Mouse (Mus musculus): ENCODE results near the gene C5ar2. TPM values are rescaled to one million over a fixed set of nuclear protein-coding genes. Genes with fewer than 3 reads are reported as not detected.

C5ar2 gene
- polyA plus RNA-seq, 1 experiment = 0.04 TPM

GRCm38 (mm10) chr7:16207076-16207475 lies 36.9 kb downstream of the C5ar2 start:
- Histone ChIP-seq H3K4me1 (peaks cover 89% of the 10 kb centered on the region), H3K4me3 (replicated peaks) (peak overlapping the region; percentile 73), H3K27me3 (replicated peaks) (no peaks in the 10 kb centered on the region), H3K36me3 (replicated peaks; ENCODE audit: low read length) (peaks cover 84% of the 10 kb centered on the region), H3K9me3 (no peaks in the 10 kb centered on the region)
- TF ChIP-seq GATA1 (IDR thresholded peaks at IDR 0.05; ENCODE audit: borderline replicate concordance, low read length) (no peak), FLI1 (IDR thresholded peaks at IDR 0.05; ENCODE audit: low read length) (no peak)

GRCm38 (mm10) chr7:16204791-16205190 lies 39.2 kb downstream of the C5ar2 start:
- Histone ChIP-seq H3K4me1 (peaks cover 91% of the 10 kb centered on the region), H3K36me3 (replicated peaks; ENCODE audit: low read length) (peaks cover 82% of the 10 kb centered on the region)

GRCm38 (mm10) chr7:16203505-16203903 lies 40.5 kb downstream of the C5ar2 start:
- Histone ChIP-seq H3K4me1 (peaks cover 86% of the 10 kb centered on the region), H3K9me3 (no peaks in the 10 kb centered on the region), H3K36me3 (replicated peaks; ENCODE audit: low read length) (peaks cover 82% of the 10 kb centered on the region), H3K27me3 (replicated peaks) (no peaks in the 10 kb centered on the region), H3K4me3 (replicated peaks) (no peak overlapping the region)
- TF ChIP-seq FLI1 (IDR thresholded peaks at IDR 0.05; ENCODE audit: low read length) = no peak
- TF ChIP-seq GATA1 (IDR thresholded peaks at IDR 0.05; ENCODE audit: borderline replicate concordance, low read length) = no peak

More at GRCm38 (mm10) chr7:16204791-16205190, 39.2 kb downstream of the C5ar2 start:
- H3K9me3 ChIP-seq = no peaks in the 10 kb centered on the region
- TF ChIP-seq FLI1 (IDR thresholded peaks at IDR 0.05; ENCODE audit: low read length) = no peak
- no peak for TF ChIP-seq GATA1 (IDR thresholded peaks at IDR 0.05; ENCODE audit: borderline replicate concordance, low read length)
- H3K4me3 ChIP-seq (replicated peaks) = peak overlapping the region; percentile 55
- H3K27me3 ChIP-seq (replicated peaks) = no peaks in the 10 kb centered on the region

DNA sequence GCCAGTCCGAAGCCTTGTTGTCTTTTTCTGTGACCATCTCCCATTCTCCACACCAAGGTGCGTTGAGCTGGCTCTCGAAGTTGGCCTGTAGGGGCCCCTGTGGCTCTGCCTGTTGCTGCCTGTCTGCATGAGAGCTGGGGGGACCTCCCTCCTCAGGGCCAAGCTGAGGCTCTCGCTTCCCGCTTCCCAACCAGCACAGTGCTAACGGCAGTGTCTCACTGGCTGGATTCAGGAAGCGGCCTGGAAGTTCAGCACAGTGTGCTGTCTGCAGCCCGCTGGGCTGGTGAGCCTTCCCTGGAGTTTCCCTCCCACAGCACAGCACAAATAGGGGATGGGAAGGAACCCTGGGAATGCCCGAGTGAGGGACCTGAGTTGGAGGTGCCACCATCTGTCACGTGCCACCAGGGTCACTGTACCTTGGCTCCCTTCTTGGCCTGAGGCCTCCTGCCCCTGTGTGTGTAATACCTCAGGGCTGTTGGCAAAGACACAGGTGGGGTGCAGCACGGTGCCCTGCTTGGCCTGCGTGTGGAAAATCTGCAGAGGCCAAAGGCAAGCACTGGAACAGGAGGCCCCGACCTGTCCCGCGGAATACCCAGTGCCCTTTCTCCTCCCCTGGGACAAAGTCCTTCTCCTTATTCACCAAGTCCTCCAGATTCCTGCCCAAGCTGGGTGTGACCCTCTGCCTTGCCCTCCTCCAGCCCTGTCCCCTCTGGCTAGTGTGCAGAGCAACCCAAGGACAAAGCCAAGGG lies 41.0 kb downstream of the C5ar2 start:
- TF ChIP-seq FLI1 (IDR thresholded peaks at IDR 0.05; ENCODE audit: low read length) = no peak
- no peak for TF ChIP-seq GATA1 (IDR thresholded peaks at IDR 0.05; ENCODE audit: borderline replicate concordance, low read length)
- Histone ChIP-seq H3K27me3 (replicated peaks) (no peaks in the 10 kb centered on the region), H3K9me3 (no peaks in the 10 kb centered on the region), H3K36me3 (replicated peaks; ENCODE audit: low read length) (peaks cover 86% of the 10 kb centered on the region), H3K4me3 (replicated peaks) (no peak overlapping the region), H3K4me1 (peaks cover 85% of the 10 kb centered on the region)

DNA sequence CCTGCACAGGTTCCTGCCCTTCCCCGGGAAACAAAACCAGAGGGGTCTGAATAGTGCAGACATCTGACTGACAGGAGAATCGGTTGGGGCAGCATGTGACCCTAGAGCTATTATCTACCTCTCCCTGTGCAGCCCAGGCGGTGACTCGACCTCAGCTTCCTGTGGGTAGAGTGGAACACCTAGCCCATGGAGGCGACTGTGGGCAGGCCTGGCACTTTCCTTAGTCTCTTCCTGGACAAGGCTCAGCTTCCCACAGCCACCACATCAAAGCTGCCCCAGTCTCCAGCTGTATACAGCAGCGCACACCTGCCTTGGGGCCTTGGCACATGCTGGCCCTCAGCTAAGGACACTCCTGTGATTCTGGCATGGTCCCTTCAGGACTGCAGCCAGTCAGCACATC lies 42.8 kb downstream of the C5ar2 start:
- no peaks in the 10 kb centered on the region for H3K9me3 ChIP-seq
- TF ChIP-seq FLI1 (IDR thresholded peaks at IDR 0.05; ENCODE audit: low read length) (no peak), GATA1 (IDR thresholded peaks at IDR 0.05; ENCODE audit: borderline replicate concordance, low read length) (no peak)
- H3K27me3 ChIP-seq (replicated peaks) = no peaks in the 10 kb centered on the region
- H3K4me3 ChIP-seq (replicated peaks) = peak overlapping the region; percentile 2
- H3K36me3 ChIP-seq (replicated peaks; ENCODE audit: low read length) = peaks cover 92% of the 10 kb centered on the region
- H3K4me1 ChIP-seq = peaks cover 67% of the 10 kb centered on the region

DNA sequence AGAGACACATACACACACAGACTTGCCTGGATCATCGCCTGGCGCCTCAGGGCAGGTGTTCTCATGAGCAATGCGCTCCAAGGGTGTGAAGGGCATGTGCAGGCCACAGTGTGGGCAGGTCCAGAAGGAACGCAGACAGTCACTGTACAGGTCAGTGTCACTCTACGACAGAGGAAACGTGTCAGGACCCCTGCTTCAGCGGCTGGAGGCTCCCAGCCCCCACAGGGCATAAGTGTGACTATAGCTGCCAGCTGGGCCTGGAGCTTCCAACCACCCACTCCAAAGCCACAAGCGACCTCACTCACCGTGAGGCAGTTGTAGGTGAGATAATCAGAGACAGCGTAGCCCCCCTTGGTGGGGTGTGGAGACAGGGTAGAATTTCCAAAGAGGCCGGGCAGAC lies 45.4 kb downstream of the C5ar2 start:
- Histone ChIP-seq H3K9me3 (no peaks in the 10 kb centered on the region), H3K36me3 (replicated peaks; ENCODE audit: low read length) (peaks cover 71% of the 10 kb centered on the region), H3K4me1 (peaks cover 50% of the 10 kb centered on the region), H3K4me3 (replicated peaks) (peak overlapping the region; percentile 2), H3K27me3 (replicated peaks) (no peaks in the 10 kb centered on the region)
- TF ChIP-seq GATA1 (IDR thresholded peaks at IDR 0.05; ENCODE audit: borderline replicate concordance, low read length) (no peak), FLI1 (IDR thresholded peaks at IDR 0.05; ENCODE audit: low read length) (no peak)

GRCm38 (mm10) chr7:16197166-16197565 lies 46.8 kb downstream of the C5ar2 start:
- Histone ChIP-seq H3K4me1 (peaks cover 53% of the 10 kb centered on the region), H3K4me3 (replicated peaks) (peak overlapping the region; percentile 18), H3K9me3 (no peaks in the 10 kb centered on the region), H3K27me3 (replicated peaks) (no peaks in the 10 kb centered on the region), H3K36me3 (replicated peaks; ENCODE audit: low read length) (peaks cover 57% of the 10 kb centered on the region)
- TF ChIP-seq GATA1 (IDR thresholded peaks at IDR 0.05; ENCODE audit: borderline replicate concordance, low read length) (no peak), FLI1 (IDR thresholded peaks at IDR 0.05; ENCODE audit: low read length) (no peak)

DNA sequence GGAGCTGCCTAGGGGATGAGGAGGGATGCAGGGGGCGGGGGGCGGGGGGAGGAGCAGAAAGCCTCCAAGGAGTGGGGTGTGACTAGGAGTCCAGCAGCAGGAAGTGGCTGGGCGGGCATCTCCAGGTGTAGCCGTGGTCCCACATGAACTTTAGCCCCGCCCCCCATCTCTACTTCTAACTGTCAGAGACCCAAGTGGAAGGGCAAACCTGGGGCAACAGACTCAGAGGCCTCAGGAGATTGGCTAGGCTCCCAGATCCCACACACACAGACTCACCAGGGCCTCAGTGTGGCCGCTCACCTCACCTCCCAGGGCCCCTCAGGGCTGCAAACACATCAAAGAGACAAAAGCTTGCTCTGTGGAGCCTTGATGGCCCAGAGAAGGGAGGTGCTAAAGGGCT lies 47.3 kb downstream of the C5ar2 start:
- TF ChIP-seq FLI1 (IDR thresholded peaks at IDR 0.05; ENCODE audit: low read length) (no peak), GATA1 (IDR thresholded peaks at IDR 0.05; ENCODE audit: borderline replicate concordance, low read length) (no peak)
- Histone ChIP-seq H3K36me3 (replicated peaks; ENCODE audit: low read length) (peaks cover 52% of the 10 kb centered on the region), H3K27me3 (replicated peaks) (no peaks in the 10 kb centered on the region), H3K4me1 (peaks cover 49% of the 10 kb centered on the region), H3K9me3 (no peaks in the 10 kb centered on the region), H3K4me3 (replicated peaks) (no peak overlapping the region)

DNA sequence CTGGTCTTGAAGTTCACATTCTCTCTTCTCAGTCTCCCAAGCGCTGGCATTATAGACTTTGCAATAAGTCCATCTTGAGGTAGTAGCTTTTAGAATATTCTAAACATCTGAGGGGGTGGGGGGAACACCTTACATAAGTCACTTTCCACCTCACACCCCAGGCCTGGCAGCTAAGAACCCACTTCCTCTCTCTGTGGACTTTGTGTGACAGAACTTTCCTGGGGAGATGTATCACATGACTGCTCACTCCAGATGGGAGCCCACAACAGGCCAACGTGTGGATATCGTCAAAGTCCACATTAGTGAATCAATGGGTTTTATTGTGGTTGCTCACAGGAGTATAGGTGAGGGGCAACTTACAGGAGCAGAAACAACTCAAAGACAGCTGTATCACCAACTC lies 50.3 kb downstream of the C5ar2 start:
- peaks cover 33% of the 10 kb centered on the region for H3K4me1 ChIP-seq
- peaks cover 25% of the 10 kb centered on the region for H3K36me3 ChIP-seq (replicated peaks; ENCODE audit: low read length)
- H3K4me3 ChIP-seq (replicated peaks) = no peak overlapping the region
- no peaks in the 10 kb centered on the region for H3K9me3 ChIP-seq
- TF ChIP-seq GATA1 (IDR thresholded peaks at IDR 0.05; ENCODE audit: borderline replicate concordance, low read length) (no peak), FLI1 (IDR thresholded peaks at IDR 0.05; ENCODE audit: low read length) (no peak)
- H3K27me3 ChIP-seq (replicated peaks) = peaks cover 26% of the 10 kb centered on the region

DNA sequence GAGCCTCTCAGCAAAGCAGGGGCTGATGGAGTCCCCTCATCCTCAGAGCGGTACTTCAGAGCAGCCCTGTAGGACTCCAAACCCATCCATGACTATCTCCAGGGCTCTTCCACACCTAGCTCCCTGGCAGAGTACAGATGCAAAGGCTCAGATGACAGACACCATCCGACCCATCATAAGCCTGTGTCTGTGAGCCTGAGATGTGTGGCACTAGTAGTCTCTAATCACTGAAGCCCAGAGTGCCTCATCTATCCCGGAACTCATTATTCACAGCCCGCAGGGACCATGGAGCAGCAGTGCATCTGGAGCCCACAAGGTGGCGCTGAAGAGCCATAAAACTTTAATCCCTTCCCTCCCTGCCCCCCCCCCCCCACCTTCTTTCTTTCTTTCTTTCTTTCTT lies 51.6 kb downstream of the C5ar2 start:
- peaks cover 37% of the 10 kb centered on the region for H3K27me3 ChIP-seq (replicated peaks)
- no peak for TF ChIP-seq FLI1 (IDR thresholded peaks at IDR 0.05; ENCODE audit: low read length)
- TF ChIP-seq GATA1 (IDR thresholded peaks at IDR 0.05; ENCODE audit: borderline replicate concordance, low read length) = no peak
- H3K9me3 ChIP-seq = no peaks in the 10 kb centered on the region
- H3K36me3 ChIP-seq (replicated peaks; ENCODE audit: low read length) = peaks cover 15% of the 10 kb centered on the region
- no peak overlapping the region for H3K4me3 ChIP-seq (replicated peaks)
- H3K4me1 ChIP-seq = peaks cover 28% of the 10 kb centered on the region

Measured in megakaryocyte, embryonic 14.5 days (primary cell).